Mouse (Mus musculus) stomach, embryonic 15.5 days (tissue): Measurements from ENCODE around the gene Smu1. TPM values are rescaled to one million over a fixed set of nuclear protein-coding genes. Genes with fewer than 3 reads are reported as not detected.

Experiments used
- ATAC-seq: fragments of 200-750 bp; cut with Nextera tagmentation; 2 replicates; pipeline ENCODE4 v1.8.0; 2017; ENCODE audit warnings: low read depth, moderate number of reproducible peaks, moderate TSS enrichment; ENCODE audit not compliant: insufficient read depth, low FRiP score
- H3K27ac ChIP-seq: fragments of 300-500 bp; sonication (generic); 2 replicates; pipeline ENCODE4 v1.5.1; 2015; ENCODE audit warnings: mild to moderate bottlenecking, inconsistent platforms
- H3K27me3 ChIP-seq: fragments of 300-500 bp; sonication (generic); replicated peaks from 2 replicates; pipeline ENCODE4 v1.6.1; 2015; ENCODE audit warnings: inconsistent platforms
- H3K36me3 ChIP-seq: fragments of 300-500 bp; sonication (generic); 2 replicates; pipeline ENCODE4 v1.6.1; 2015; ENCODE audit warnings: inconsistent platforms
- H3K4me1 ChIP-seq: fragments of 300-500 bp; sonication (generic); 2 replicates; pipeline ENCODE4 v1.6.1; 2015; ENCODE audit warnings: inconsistent platforms
- H3K4me2 ChIP-seq: fragments of 300-500 bp; sonication (generic); 2 replicates; pipeline ENCODE4 v1.6.1; 2015; ENCODE audit warnings: mild to moderate bottlenecking, inconsistent platforms
- H3K4me3 ChIP-seq: fragments of 300-500 bp; sonication (generic); replicated peaks from 2 replicates; pipeline ENCODE4 v1.5.1; 2015; ENCODE audit warnings: inconsistent platforms
- H3K9ac ChIP-seq: fragments of 300-500 bp; sonication (generic); 2 replicates; pipeline ENCODE4 v1.6.1; 2015; ENCODE audit warnings: inconsistent platforms
- H3K9me3 ChIP-seq: fragments of 300-500 bp; sonication (generic); 2 replicates; pipeline ENCODE4 v1.6.1; 2016; ENCODE audit warnings: inconsistent platforms
- WGBS: fragments of 180-500 bp; shearing (Covaris S2); methylation state at CpG from one replicate; pipeline ENCODE4 v1.1.7; 2015; 5-methylcytosine and 5-hydroxymethylcytosine counted together
- polyA plus RNA-seq: library from polyadenylated mRNA; unstranded; fragments of >200 nt; fragmentation: Nextera tagmentation; extraction: Ambion mirVana; gene quantifications from 2 replicates; pipeline ENCODE4 v1.2.1, GENCODE M21; 2015

Smu1 gene
- polyA plus RNA-seq, 1 experiment from 2014 or later, result 137 TPM

GRCm38 (mm10) chr4:40731262-40731661, 26.5 kb downstream of the Smu1 start:
- H3K9ac ChIP-seq, result no peak overlapping the region
- peaks cover 44% of the 10 kb centered on the region for H3K36me3 ChIP-seq
- peaks cover 1% of the 10 kb centered on the region; the same call in 1 of the 2 replicates for H3K4me1 ChIP-seq
- H3K27ac ChIP-seq, result no peak overlapping the region
- H3K4me2 ChIP-seq, result no peak overlapping the region
- H3K27me3 ChIP-seq, result no peaks in the 10 kb centered on the region
- no peaks in the 10 kb centered on the region for H3K9me3 ChIP-seq
- no peak for ATAC-seq
- no peak overlapping the region for H3K4me3 ChIP-seq

GRCm38 (mm10) chr4:40727247-40727646, 30.5 kb downstream of the Smu1 start:
- no peak overlapping the region for H3K4me2 ChIP-seq
- H3K4me3 ChIP-seq, result no peak overlapping the region
- no peak overlapping the region for H3K9ac ChIP-seq
- no peak overlapping the region for H3K27ac ChIP-seq
- ATAC-seq, result no peak
- no peaks in the 10 kb centered on the region for H3K9me3 ChIP-seq
- 80% methylated on average over 1 of the region's 1 CpGs for WGBS
- peaks cover 11% of the 10 kb centered on the region for H3K4me1 ChIP-seq
- no peaks in the 10 kb centered on the region for H3K27me3 ChIP-seq
- peaks cover 35% of the 10 kb centered on the region for H3K36me3 ChIP-seq

GRCm38 (mm10) chr4:40725554-40725953, 32.2 kb downstream of the Smu1 start:
- Histone ChIP-seq H3K36me3 (peaks cover 33% of the 10 kb centered on the region), H3K9me3 (no peaks in the 10 kb centered on the region), H3K27me3 (no peaks in the 10 kb centered on the region), H3K27ac (no peak overlapping the region), H3K4me1 (peaks cover 18% of the 10 kb centered on the region), H3K4me3 (no peak overlapping the region), H3K9ac (no peak overlapping the region), H3K4me2 (no peak overlapping the region)
- ATAC-seq, result no peak

GRCm38 (mm10) chr4:40725141-40725540, 32.6 kb downstream of the Smu1 start:
- Histone ChIP-seq H3K4me3 (no peak overlapping the region), H3K4me2 (peak overlapping the region; percentile 67; the same call in 1 of the 2 replicates), H3K9me3 (no peaks in the 10 kb centered on the region), H3K27me3 (no peaks in the 10 kb centered on the region), H3K9ac (no peak overlapping the region), H3K4me1 (peaks cover 18% of the 10 kb centered on the region), H3K27ac (no peak overlapping the region), H3K36me3 (peaks cover 29% of the 10 kb centered on the region)
- ATAC-seq, result no peak
- 82% methylated on average over 7 of the region's 7 CpGs for WGBS

- peaks cover 18% of the 10 kb centered on the region for H3K4me1 ChIP-seq
- WGBS, result under 1% methylated on average over 59 of the region's 62 CpGs
- peak; percentile 78 for ATAC-seq
Measured at GRCm38 (mm10) chr4:40722687-40723460, 34.8 kb downstream of the Smu1 start.

GRCm38 (mm10) chr4:40722011-40722666, 35.6 kb downstream of the Smu1 start, which contains the start of gene Dnaja1:
Dnaja1 (plus strand) TSS chr4:40722150.
- peak; percentile 95 for ATAC-seq
- Histone ChIP-seq H3K36me3 (peaks cover 11% of the 10 kb centered on the region), H3K4me2 (peak within 1 kb of the TSS; percentile 67), H3K27ac (peak within 1 kb of the TSS; percentile 100), H3K9me3 (no peaks in the 10 kb centered on the region), H3K4me1 (peaks cover 18% of the 10 kb centered on the region), H3K9ac (peak within 1 kb of the TSS; percentile 95), H3K4me3 (peak within 1 kb of the TSS; percentile 92), H3K27me3 (no peaks in the 10 kb centered on the region)
- WGBS, result under 1% methylated on average over 54 of the region's 54 CpGs

More at GRCm38 (mm10) chr4:40722687-40723460, 34.8 kb downstream of the Smu1 start:
- H3K27ac ChIP-seq, result peak overlapping the region; percentile 100
- H3K4me3 ChIP-seq, result peak overlapping the region; percentile 92
- peak overlapping the region; percentile 95 for H3K9ac ChIP-seq
- H3K4me2 ChIP-seq, result peak overlapping the region; percentile 67
- no peaks in the 10 kb centered on the region for H3K27me3 ChIP-seq
- H3K9me3 ChIP-seq, result no peaks in the 10 kb centered on the region
- H3K36me3 ChIP-seq, result peaks cover 16% of the 10 kb centered on the region

GRCm38 (mm10) chr4:40720910-40721309, 36.8 kb downstream of the Smu1 start:
- no peak for ATAC-seq
- peaks cover 15% of the 10 kb centered on the region for H3K4me1 ChIP-seq

GRCm38 (mm10) chr4:40717141-40717540, 40.6 kb downstream of the Smu1 start:
- whole genome bisulfite sequencing, result 88% methylated on average over 3 of the region's 3 CpGs
- H3K4me1 ChIP-seq, result peaks cover 8% of the 10 kb centered on the region
- no peak overlapping the region for H3K4me3 ChIP-seq
- H3K4me2 ChIP-seq, result no peak overlapping the region
- no peak overlapping the region for H3K9ac ChIP-seq
- H3K27ac ChIP-seq, result no peak overlapping the region
- H3K27me3 ChIP-seq, result no peaks in the 10 kb centered on the region
- no peaks in the 10 kb centered on the region for H3K9me3 ChIP-seq
- H3K36me3 ChIP-seq, result no peaks in the 10 kb centered on the region
- ATAC-seq, result no peak

More at GRCm38 (mm10) chr4:40720910-40721309, 36.8 kb downstream of the Smu1 start:
- Histone ChIP-seq H3K9ac (no peak overlapping the region), H3K27ac (peak overlapping the region; percentile 100), H3K9me3 (no peaks in the 10 kb centered on the region), H3K36me3 (peaks cover 3% of the 10 kb centered on the region; the same call in 1 of the 2 replicates), H3K27me3 (no peaks in the 10 kb centered on the region), H3K4me3 (no peak overlapping the region), H3K4me2 (peak overlapping the region; percentile 67; the same call in 1 of the 2 replicates)
- WGBS, result 92% methylated on average over 8 of the region's 8 CpGs

GRCm38 (mm10) chr4:40703710-40704275, 53.9 kb downstream of the Smu1 start:
- Histone ChIP-seq H3K36me3 (no peaks in the 10 kb centered on the region), H3K9ac (peak overlapping the region; percentile 27; the same call in 1 of the 2 replicates), H3K9me3 (no peaks in the 10 kb centered on the region), H3K4me2 (peak overlapping the region; percentile 63), H3K4me3 (peak overlapping the region; percentile 65), H3K4me1 (peaks cover 15% of the 10 kb centered on the region), H3K27ac (peak overlapping the region; percentile 98), H3K27me3 (no peaks in the 10 kb centered on the region)
- ATAC-seq, result no peak
- 17% methylated on average over 9 of the region's 9 CpGs for WGBS

GRCm38 (mm10) chr4:40702797-40703709, 54.7 kb downstream of the Smu1 start, which contains the start of gene Aptx:
Aptx (minus strand) TSS chr4:40703194.
- Histone ChIP-seq H3K4me3 (peak within 1 kb of the TSS; percentile 65), H3K36me3 (no peaks in the 10 kb centered on the region), H3K4me2 (peak within 1 kb of the TSS; percentile 63), H3K9me3 (no peaks in the 10 kb centered on the region), H3K9ac (peak within 1 kb of the TSS; percentile 27; the same call in 1 of the 2 replicates), H3K4me1 (peaks cover 15% of the 10 kb centered on the region), H3K27ac (peak within 1 kb of the TSS; percentile 98), H3K27me3 (no peaks in the 10 kb centered on the region)
- peak; percentile 89 for ATAC-seq
- under 1% methylated on average over 42 of the region's 42 CpGs for WGBS

- H3K4me3 ChIP-seq, result peak overlapping the region; percentile 65
- WGBS, result 66% methylated on average over 3 of the region's 3 CpGs
- peaks cover 15% of the 10 kb centered on the region for H3K4me1 ChIP-seq
- peak overlapping the region; percentile 63 for H3K4me2 ChIP-seq
- H3K27ac ChIP-seq, result peak overlapping the region; percentile 98
- H3K9me3 ChIP-seq, result no peaks in the 10 kb centered on the region
- H3K9ac ChIP-seq, result no peak overlapping the region
- H3K36me3 ChIP-seq, result no peaks in the 10 kb centered on the region
- no peak for ATAC-seq
- no peaks in the 10 kb centered on the region for H3K27me3 ChIP-seq
Measured at GRCm38 (mm10) chr4:40701796-40702195, 55.9 kb downstream of the Smu1 start.
